Mouse (Mus musculus): Measurements from ENCODE around the gene Sspo.

- TF ChIP-seq EP300 (IDR thresholded peaks at IDR 0.05; ENCODE audit: low read depth in 1 of 2, low read length in 2 of 2) (no peak), CTCF (IDR thresholded peaks at IDR 0.05 in 2 of 3, conservative IDR thresholded peaks at IDR 0.05 in 1 of 3; ENCODE audit: control insufficient read depth in 1 of 3, insufficient read depth in 1 of 3, low read depth in 2 of 3, low read length in 3 of 3, poor library complexity in 1 of 3, severe bottlenecking in 1 of 3) (no peak), POLR2A (IDR thresholded peaks at IDR 0.05; ENCODE audit: control insufficient read depth in 1 of 2, insufficient read depth in 1 of 2, low read depth in 1 of 2, low read length in 2 of 2, poor library complexity in 1 of 2) (no peak), ZMIZ1 (IDR thresholded peaks at IDR 0.05; ENCODE audit: low read depth, low read length) (no peak), USF1 (IDR thresholded peaks at IDR 0.05; ENCODE audit: low read depth, low read length) (no peak), TCF12 (IDR thresholded peaks at IDR 0.05; ENCODE audit: low read depth, low read length) (no peak)
Observed at GRCm38 (mm10) chr6:48446896-48447295, 1.1 kb upstream of the Sspo start.
